9 mouse cellular contexts compared by ENCODE assay signal in the genomic region with DNA sequence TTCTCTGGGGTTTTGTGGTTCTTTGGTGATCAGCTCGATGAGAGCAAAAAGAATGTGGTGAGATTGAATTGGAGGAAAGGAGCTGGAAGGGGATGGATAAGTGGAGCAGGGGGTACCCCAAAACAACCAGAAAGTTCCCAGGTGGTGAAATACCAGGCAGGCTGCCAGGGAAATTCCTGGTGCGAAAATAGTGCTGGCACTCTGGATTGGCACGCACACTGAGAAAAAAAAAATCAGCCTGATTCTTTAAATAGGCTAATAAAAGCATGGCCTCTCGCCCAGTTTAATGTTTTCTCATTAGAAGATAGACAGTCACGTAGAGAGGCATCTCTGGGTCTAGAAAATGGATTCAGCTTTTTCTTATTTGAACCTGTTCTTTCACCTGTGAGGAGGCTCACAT.
DNase-seq lines count a peak whose midpoint lies in the region; ATAC-seq and TF ChIP-seq lines count a peak whose summit lies in the region.
"Had no signal": no experiment of that assay in that cellular context is flagged by ENCODE, and none has a peak within 500 bp of the region (broad histone marks: within the 10 kb centered on the region; RNA-seq: fewer than 3 reads in every experiment).

No protein-coding gene starts in this region.

- no peaks in the 10 kb centered on the region for H3K36me3 ChIP-seq in heart, embryonic 10.5 days
- H3K36me3 ChIP-seq in midbrain, postnatal 0 days (ENCODE audit: insufficient read depth, low read length), result no peaks in the 10 kb centered on the region
- no peaks in the 10 kb centered on the region for H3K36me3 ChIP-seq in midbrain, embryonic 14.5 days (ENCODE audit: control insufficient read depth, insufficient read depth, low read length)
- H3K36me3 ChIP-seq in hindbrain, embryonic 12.5 days, result no peaks in the 10 kb centered on the region

- H3K4me1 ChIP-seq in heart, embryonic 10.5 days, result no peaks in the 10 kb centered on the region
- H3K4me1 ChIP-seq in midbrain, postnatal 0 days (ENCODE audit: insufficient read depth, low read length), result no peaks in the 10 kb centered on the region
- no peaks in the 10 kb centered on the region for H3K4me1 ChIP-seq in midbrain, embryonic 14.5 days (ENCODE audit: control insufficient read depth, insufficient read depth, low read length)
- H3K4me1 ChIP-seq in hindbrain, embryonic 12.5 days, result no peaks in the 10 kb centered on the region

- no peak overlapping the region for H3K9ac ChIP-seq in midbrain, postnatal 0 days (replicated peaks; ENCODE audit: low read length, poor library complexity, severe bottlenecking)
- no peak overlapping the region for H3K9ac ChIP-seq in midbrain, embryonic 14.5 days (replicated peaks; ENCODE audit: low read length)
- H3K9ac ChIP-seq in hindbrain, embryonic 12.5 days, result no peak overlapping the region
- H3K9ac ChIP-seq: hindbrain, embryonic 14.5 days had no signal

- DNase-seq in heart, adult 11 months, result peak; percentile 95
- no peak for DNase-seq in heart, embryonic 10.5 days (ENCODE audit: low spot score)
- peak; percentile 38 for DNase-seq in midbrain, postnatal 0 days (ENCODE audit: low spot score)
- DNase-seq in midbrain, embryonic 14.5 days, result no peak
- peak; percentile 13 for DNase-seq in gonadal fat pad, adult 2 months (ENCODE audit: low read depth)
- peak; percentile 29 for DNase-seq in lung, postnatal 36 days

- 81% methylated on average over 5 of the region's 5 CpGs for WGBS in heart, embryonic 10.5 days
- 61% methylated on average over 5 of the region's 5 CpGs for WGBS in midbrain, postnatal 0 days
- 78% methylated on average over 5 of the region's 5 CpGs for WGBS in midbrain, embryonic 14.5 days
- 70% methylated on average over 5 of the region's 5 CpGs for WGBS in hindbrain, embryonic 12.5 days

- H3K4me2 ChIP-seq in midbrain, postnatal 0 days (ENCODE audit: low read depth, low read length, poor library complexity, severe bottlenecking), result no peak overlapping the region
- no peak overlapping the region for H3K4me2 ChIP-seq in midbrain, embryonic 14.5 days (ENCODE audit: low read length)
- no peak overlapping the region for H3K4me2 ChIP-seq in hindbrain, embryonic 12.5 days (replicated peaks)
- H3K4me2 ChIP-seq: hindbrain, embryonic 14.5 days had no signal

- no peak overlapping the region for H3K4me3 ChIP-seq in heart, embryonic 10.5 days
- H3K4me3 ChIP-seq in midbrain, postnatal 0 days (ENCODE audit: low read depth, low read length), result no peak overlapping the region
- H3K4me3 ChIP-seq in midbrain, embryonic 14.5 days (replicated peaks; ENCODE audit: low read depth, low read length), result no peak overlapping the region
- H3K4me3 ChIP-seq in hindbrain, embryonic 12.5 days, result no peak overlapping the region

- TF ChIP-seq CTCF in midbrain, postnatal 0 days (IDR thresholded peaks at IDR 0.05), result no peak

- H3K27me3 ChIP-seq in heart, embryonic 10.5 days (ENCODE audit: insufficient read depth, poor library complexity, severe bottlenecking), result no peaks in the 10 kb centered on the region
- no peaks in the 10 kb centered on the region for H3K27me3 ChIP-seq in midbrain, postnatal 0 days (ENCODE audit: insufficient read depth, low read length)
- H3K27me3 ChIP-seq in midbrain, embryonic 14.5 days (ENCODE audit: control insufficient read depth, insufficient read depth, low read length), result no peaks in the 10 kb centered on the region
- no peaks in the 10 kb centered on the region for H3K27me3 ChIP-seq in hindbrain, embryonic 12.5 days

- ATAC-seq in midbrain, postnatal 0 days (ENCODE audit: low FRiP score), result no peak
- ATAC-seq in midbrain, embryonic 14.5 days (ENCODE audit: low FRiP score, low TSS enrichment), result no peak
- no peak for ATAC-seq in hindbrain, embryonic 12.5 days (ENCODE audit: low FRiP score)
- ATAC-seq in megakaryocyte-erythroid progenitor cell, adult 5-6 weeks (replicated peaks; ENCODE audit: low FRiP score, low TSS enrichment, poor library complexity, severe bottlenecking), result no peak

- H3K27ac ChIP-seq in heart, embryonic 10.5 days, result no peak overlapping the region
- no peak overlapping the region for H3K27ac ChIP-seq in midbrain, postnatal 0 days (ENCODE audit: low read depth, low read length)
- H3K27ac ChIP-seq in midbrain, embryonic 14.5 days (replicated peaks; ENCODE audit: low read depth, low read length), result no peak overlapping the region
- no peak overlapping the region for H3K27ac ChIP-seq in hindbrain, embryonic 12.5 days
- H3K27ac ChIP-seq: hindbrain, embryonic 14.5 days had no signal

- no peaks in the 10 kb centered on the region for H3K9me3 ChIP-seq in heart, embryonic 10.5 days
- H3K9me3 ChIP-seq in midbrain, postnatal 0 days (ENCODE audit: low read length), result no peaks in the 10 kb centered on the region
- no peaks in the 10 kb centered on the region for H3K9me3 ChIP-seq in midbrain, embryonic 14.5 days (ENCODE audit: control insufficient read depth, low read length)
- H3K9me3 ChIP-seq in hindbrain, embryonic 12.5 days (replicated peaks), result no peaks in the 10 kb centered on the region

Comparison
In these comparisons a context has a peak if more than half of its experiments do, and no peak if none do; other contexts are left out.
1. DNase-seq: peak in heart, adult 11 months (single experiment), midbrain, postnatal 0 days (single experiment), gonadal fat pad, adult 2 months (single experiment) and lung, postnatal 36 days (single experiment); none in heart, embryonic 10.5 days (single experiment) and midbrain, embryonic 14.5 days (single experiment).